Mouse (Mus musculus) bone marrow macrophage, adult 2 months (primary cell): ENCODE measurements around the gene 4930432K21Rik.

Experiments
- CTCF ChIP-seq: IDR thresholded peaks from 2 replicates; pipeline ENCODE4 v1.5.1; 2012; ENCODE audit warnings: low read depth, mild to moderate bottlenecking, low read length, moderate library complexity
- POLR2A ChIP-seq: IDR thresholded peaks from 2 replicates; pipeline ENCODE4 v1.6.1; 2012; ENCODE audit warnings: mild to moderate bottlenecking, low read depth, low read length, borderline replicate concordance

DNA sequence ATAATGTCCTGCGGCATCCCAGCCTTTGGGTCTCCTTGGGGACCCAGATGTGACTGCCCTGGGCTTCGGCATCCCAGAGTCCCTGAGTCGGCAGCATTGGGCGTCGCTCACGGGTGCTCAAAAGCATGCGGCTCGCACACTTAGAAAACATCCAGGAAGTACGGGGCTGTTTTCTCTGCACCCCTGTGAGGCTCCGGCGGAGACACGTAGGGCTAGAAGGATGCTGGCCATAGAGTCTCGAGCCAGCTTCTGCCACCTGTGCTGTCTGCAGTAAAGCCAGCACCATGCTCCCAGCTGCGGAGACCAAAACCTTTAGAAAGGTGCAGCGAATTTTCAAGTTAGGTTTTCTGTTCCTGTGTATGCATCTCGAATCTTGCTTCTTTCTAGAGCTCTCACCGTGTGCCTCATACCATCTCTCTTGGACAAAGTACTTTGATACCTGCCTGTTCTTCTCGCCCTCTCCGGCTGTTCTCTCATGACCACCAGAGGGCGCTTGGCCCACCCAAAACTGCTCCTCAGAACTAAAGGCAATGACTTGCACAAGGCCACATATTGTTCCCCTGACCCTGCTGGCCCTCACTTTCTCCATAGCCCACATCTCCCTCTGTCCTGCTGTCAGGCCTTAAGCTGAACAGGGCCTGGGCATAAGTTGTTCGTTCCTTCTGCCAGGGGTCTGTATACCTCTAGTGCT lies 39.4 kb downstream of the 4930432K21Rik start:
- no peak for TF ChIP-seq POLR2A
- TF ChIP-seq CTCF = peak; percentile 91
